Mouse (Mus musculus): ENCODE data around the gene Itpripl1. TPM values are rescaled to one million over a fixed set of nuclear protein-coding genes. Genes with fewer than 3 reads are reported as not detected.
"Not testable (repeated sequence)": the region's sequence is repeated elsewhere in the genome, so short reads cannot be mapped to it uniquely, and the experiment has no call there.

The Itpripl1 gene
- polyA plus RNA-seq, 1 experiment from 2014 or later: 15.3 TPM

GRCm38 (mm10) chr2:127137838-127138420, 5.3 kb downstream of the Itpripl1 start:
- WGBS: 85% methylated on average over 10 of the region's 10 CpGs
- ATAC-seq (ENCODE audit: low FRiP score, low read depth): no peak
- no peak overlapping the region for H3K9ac ChIP-seq
- H3K4me1 ChIP-seq: peaks cover 36% of the 10 kb centered on the region
- no peaks in the 10 kb centered on the region for H3K27me3 ChIP-seq (replicated peaks)
- H3K4me2 ChIP-seq (replicated peaks): no peak overlapping the region
- H3K36me3 ChIP-seq: peaks cover 11% of the 10 kb centered on the region; the same call in 1 of the 2 replicates
- H3K9me3 ChIP-seq: no peaks in the 10 kb centered on the region
- no peak overlapping the region for H3K4me3 ChIP-seq
- H3K27ac ChIP-seq: no peak overlapping the region

GRCm38 (mm10) chr2:127136979-127137378, 6.3 kb downstream of the Itpripl1 start:
- 13% methylated on average over 5 of the region's 5 CpGs for WGBS
- Histone ChIP-seq H3K4me3 (no peak overlapping the region), H3K4me2 (replicated peaks) (peak overlapping the region; percentile 19; the same call in 1 of the 2 replicates), H3K27me3 (replicated peaks) (no peaks in the 10 kb centered on the region), H3K4me1 (peaks cover 36% of the 10 kb centered on the region), H3K9ac (no peak overlapping the region), H3K36me3 (peaks cover 11% of the 10 kb centered on the region; the same call in 1 of the 2 replicates), H3K27ac (no peak overlapping the region), H3K9me3 (no peaks in the 10 kb centered on the region)
- ATAC-seq (ENCODE audit: low FRiP score, low read depth): peak; percentile 73

GRCm38 (mm10) chr2:127135255-127135654, 8.0 kb downstream of the Itpripl1 start:
- not testable (repeated sequence) for H3K36me3 ChIP-seq; H3K9ac ChIP-seq; ATAC-seq (ENCODE audit: low FRiP score, low read depth); H3K4me2 ChIP-seq (replicated peaks); H3K9me3 ChIP-seq; H3K27ac ChIP-seq; H3K27me3 ChIP-seq (replicated peaks); H3K4me3 ChIP-seq
- WGBS: 44% methylated on average over 3 of the region's 3 CpGs
- peaks cover 45% of the 10 kb centered on the region for H3K4me1 ChIP-seq

- H3K4me2 ChIP-seq (replicated peaks): peak within 1 kb of the TSS; percentile 76
- 1% methylated on average over 57 of the region's 57 CpGs for WGBS
- no peaks in the 10 kb centered on the region for H3K9me3 ChIP-seq
- peaks cover 45% of the 10 kb centered on the region for H3K4me1 ChIP-seq
- peak within 1 kb of the TSS; percentile 57; the same call in 1 of the 2 replicates for H3K27ac ChIP-seq
- peak; percentile 90 for ATAC-seq (ENCODE audit: low FRiP score, low read depth)
- H3K4me3 ChIP-seq: peak within 1 kb of the TSS; percentile 66
- H3K36me3 ChIP-seq: no peaks in the 10 kb centered on the region
- peak within 1 kb of the TSS; percentile 70 for H3K9ac ChIP-seq
- no peaks in the 10 kb centered on the region for H3K27me3 ChIP-seq (replicated peaks)
These were observed 9.4 kb downstream of the Itpripl1 start, which contains the start of gene Ncaph for GRCm38 (mm10) chr2:127133621-127134461. TSS of gene Ncaph (minus strand) at chr2:127133954.

GRCm38 (mm10) chr2:127131353-127131752, 11.9 kb downstream of the Itpripl1 start:
- H3K4me2 ChIP-seq (replicated peaks): peak overlapping the region; percentile 76; the same call in 1 of the 2 replicates
- no peaks in the 10 kb centered on the region for H3K27me3 ChIP-seq (replicated peaks)
- H3K4me1 ChIP-seq: peaks cover 35% of the 10 kb centered on the region
- 84% methylated on average over 8 of the region's 8 CpGs for WGBS
- no peak overlapping the region for H3K27ac ChIP-seq
- no peak for ATAC-seq (ENCODE audit: low FRiP score, low read depth)
- H3K9me3 ChIP-seq: no peaks in the 10 kb centered on the region
- no peak overlapping the region for H3K4me3 ChIP-seq
- no peak overlapping the region for H3K9ac ChIP-seq
- H3K36me3 ChIP-seq: peaks cover 10% of the 10 kb centered on the region

GRCm38 (mm10) chr2:127128926-127129325, 14.3 kb downstream of the Itpripl1 start:
- Histone ChIP-seq H3K9ac (no peak overlapping the region), H3K9me3 (no peaks in the 10 kb centered on the region), H3K4me2 (replicated peaks) (no peak overlapping the region), H3K36me3 (peaks cover 31% of the 10 kb centered on the region), H3K4me3 (no peak overlapping the region), H3K27me3 (replicated peaks) (no peaks in the 10 kb centered on the region), H3K27ac (no peak overlapping the region), H3K4me1 (peaks cover 23% of the 10 kb centered on the region; the same call in 1 of the 2 replicates)
- WGBS: 89% methylated on average over 5 of the region's 5 CpGs
- no peak for ATAC-seq (ENCODE audit: low FRiP score, low read depth)

GRCm38 (mm10) chr2:127121591-127122235, 21.5 kb downstream of the Itpripl1 start:
- Histone ChIP-seq H3K4me2 (replicated peaks) (no peak overlapping the region), H3K4me1 (no peaks in the 10 kb centered on the region), H3K9me3 (no peaks in the 10 kb centered on the region), H3K9ac (no peak overlapping the region), H3K27me3 (replicated peaks) (no peaks in the 10 kb centered on the region), H3K4me3 (no peak overlapping the region), H3K27ac (no peak overlapping the region), H3K36me3 (peaks cover 84% of the 10 kb centered on the region)
- no peak for ATAC-seq (ENCODE audit: low FRiP score, low read depth)
- WGBS: 91% methylated on average over 8 of the region's 8 CpGs

- no peaks in the 10 kb centered on the region for H3K4me1 ChIP-seq
- no peak overlapping the region for H3K4me3 ChIP-seq
- no peak for ATAC-seq (ENCODE audit: low FRiP score, low read depth)
- WGBS: 95% methylated on average over 4 of the region's 4 CpGs
- H3K27ac ChIP-seq: no peak overlapping the region
- H3K9me3 ChIP-seq: no peaks in the 10 kb centered on the region
- H3K27me3 ChIP-seq (replicated peaks): no peaks in the 10 kb centered on the region
- no peak overlapping the region for H3K9ac ChIP-seq
- peaks cover 71% of the 10 kb centered on the region for H3K36me3 ChIP-seq
- no peak overlapping the region for H3K4me2 ChIP-seq (replicated peaks)
These were observed 34.3 kb downstream of the Itpripl1 start for GRCm38 (mm10) chr2:127108986-127109385.

- Histone ChIP-seq H3K9me3 (no peaks in the 10 kb centered on the region), H3K4me3 (no peak overlapping the region), H3K36me3 (no peaks in the 10 kb centered on the region), H3K4me1 (no peaks in the 10 kb centered on the region), H3K4me2 (replicated peaks) (no peak overlapping the region), H3K9ac (no peak overlapping the region), H3K27ac (no peak overlapping the region), H3K27me3 (replicated peaks) (no peaks in the 10 kb centered on the region)
- ATAC-seq (ENCODE audit: low FRiP score, low read depth): no peak
- whole genome bisulfite sequencing: 83% methylated on average over 8 of the region's 8 CpGs
These were observed 51.2 kb downstream of the Itpripl1 start for GRCm38 (mm10) chr2:127092000-127092399.

- not testable (repeated sequence) for H3K9ac ChIP-seq; H3K27ac ChIP-seq; H3K27me3 ChIP-seq (replicated peaks)
These were observed 53.1 kb downstream of the Itpripl1 start for GRCm38 (mm10) chr2:127090151-127090550.

More at GRCm38 (mm10) chr2:127090151-127090550, 53.1 kb downstream of the Itpripl1 start:
- ATAC-seq (ENCODE audit: low FRiP score, low read depth); H3K4me2 ChIP-seq (replicated peaks); H3K9me3 ChIP-seq; H3K4me3 ChIP-seq; H3K4me1 ChIP-seq; H3K36me3 ChIP-seq: not testable (repeated sequence)
